Mouse (Mus musculus): ENCODE results near the gene Tor1aip2. TPM values are rescaled to one million over a fixed set of nuclear protein-coding genes. Genes with fewer than 3 reads are reported as not detected.

Gene Tor1aip2
- total RNA-seq (2014; rRNA removed) (64.3 and 67.0 TPM in 2 replicates), polyA plus RNA-seq (2015; fragmentation: Nextera tagmentation; extraction: Ambion mirVana) (46.1 and 46.7 TPM in 2 replicates)

GRCm38 (mm10) chr1:156035269-156035929 lies at the start of gene Tor1aip2:
TSS of gene Tor1aip2 (plus strand) at chr1:156035403.
- Histone ChIP-seq H3K27ac (ENCODE audit: low read depth, low read length) (peak within 1 kb of the TSS; percentile 99), H3K4me1 (ENCODE audit: insufficient read depth, low read length) (peaks cover 3% of the 10 kb centered on the region; the same call in 1 of the 2 replicates), H3K4me2 (ENCODE audit: low read depth, low read length, poor library complexity, severe bottlenecking) (peak within 1 kb of the TSS; percentile 71), H3K9ac (replicated peaks; ENCODE audit: low read length, poor library complexity, severe bottlenecking) (peak within 1 kb of the TSS; percentile 95), H3K27me3 (ENCODE audit: insufficient read depth, low read length) (no peaks in the 10 kb centered on the region), H3K4me3 (ENCODE audit: low read depth, low read length) (peak within 1 kb of the TSS; percentile 89), H3K9me3 (ENCODE audit: low read length) (no peaks in the 10 kb centered on the region), H3K36me3 (ENCODE audit: insufficient read depth, low read length) (peaks cover 12% of the 10 kb centered on the region)
- peak; percentile 77 for DNase-seq (ENCODE audit: low spot score)
- under 1% methylated on average over 58 of the region's 59 CpGs for WGBS
- TF ChIP-seq CTCF (IDR thresholded peaks at IDR 0.05): no peak
- ATAC-seq (ENCODE audit: low FRiP score): peak; percentile 79

GRCm38 (mm10) chr1:155987625-155988024 lies 47.6 kb upstream of the Tor1aip2 start:
- Histone ChIP-seq H3K4me2 (ENCODE audit: low read depth, low read length, poor library complexity, severe bottlenecking) (no peak overlapping the region), H3K27ac (ENCODE audit: low read depth, low read length) (no peak overlapping the region), H3K4me3 (ENCODE audit: low read depth, low read length) (no peak overlapping the region), H3K36me3 (ENCODE audit: insufficient read depth, low read length) (no peaks in the 10 kb centered on the region), H3K9ac (replicated peaks; ENCODE audit: low read length, poor library complexity, severe bottlenecking) (no peak overlapping the region), H3K9me3 (ENCODE audit: low read length) (no peaks in the 10 kb centered on the region), H3K27me3 (ENCODE audit: insufficient read depth, low read length) (no peaks in the 10 kb centered on the region), H3K4me1 (ENCODE audit: insufficient read depth, low read length) (no peaks in the 10 kb centered on the region)
- DNase-seq (ENCODE audit: low spot score) (no peak), ATAC-seq (ENCODE audit: low FRiP score) (no peak)
- TF ChIP-seq CTCF (IDR thresholded peaks at IDR 0.05): no peak
- 76% methylated on average over 2 of the region's 2 CpGs for WGBS

- TF ChIP-seq CTCF (IDR thresholded peaks at IDR 0.05): no peak
- H3K36me3 ChIP-seq (ENCODE audit: insufficient read depth, low read length): no peaks in the 10 kb centered on the region
- DNase-seq (ENCODE audit: low spot score) (peak; percentile 59), ATAC-seq (ENCODE audit: low FRiP score) (no peak)
- no peak overlapping the region for H3K4me2 ChIP-seq (ENCODE audit: low read depth, low read length, poor library complexity, severe bottlenecking)
- no peak overlapping the region for H3K4me3 ChIP-seq (ENCODE audit: low read depth, low read length)
- H3K4me1 ChIP-seq (ENCODE audit: insufficient read depth, low read length): no peaks in the 10 kb centered on the region
- H3K27me3 ChIP-seq (ENCODE audit: insufficient read depth, low read length): no peaks in the 10 kb centered on the region
- no peak overlapping the region for H3K9ac ChIP-seq (replicated peaks; ENCODE audit: low read length, poor library complexity, severe bottlenecking)
- WGBS: 3% methylated on average over 2 of the region's 2 CpGs
- H3K27ac ChIP-seq (ENCODE audit: low read depth, low read length): no peak overlapping the region
- H3K9me3 ChIP-seq (ENCODE audit: low read length): no peaks in the 10 kb centered on the region
These were observed 45.8 kb upstream of the Tor1aip2 start for GRCm38 (mm10) chr1:155989387-155989786.

- DNase-seq (ENCODE audit: low spot score) (no peak), ATAC-seq (ENCODE audit: low FRiP score) (no peak)
- TF ChIP-seq CTCF (IDR thresholded peaks at IDR 0.05): no peak
- no peaks in the 10 kb centered on the region for H3K4me1 ChIP-seq (ENCODE audit: insufficient read depth, low read length)
- H3K9ac ChIP-seq (replicated peaks; ENCODE audit: low read length, poor library complexity, severe bottlenecking): no peak overlapping the region
- H3K36me3 ChIP-seq (ENCODE audit: insufficient read depth, low read length): no peaks in the 10 kb centered on the region
- no peak overlapping the region for H3K4me3 ChIP-seq (ENCODE audit: low read depth, low read length)
- no peaks in the 10 kb centered on the region for H3K9me3 ChIP-seq (ENCODE audit: low read length)
- H3K27me3 ChIP-seq (ENCODE audit: insufficient read depth, low read length): no peaks in the 10 kb centered on the region
- H3K27ac ChIP-seq (ENCODE audit: low read depth, low read length): no peak overlapping the region
- H3K4me2 ChIP-seq (ENCODE audit: low read depth, low read length, poor library complexity, severe bottlenecking): no peak overlapping the region
- 77% methylated on average over 11 of the region's 11 CpGs for WGBS
These were observed 44.8 kb upstream of the Tor1aip2 start for GRCm38 (mm10) chr1:155990391-155990790.

- ATAC-seq (ENCODE audit: low FRiP score) (no peak), DNase-seq (ENCODE audit: low spot score) (no peak)
- Histone ChIP-seq H3K9me3 (ENCODE audit: low read length) (no peaks in the 10 kb centered on the region), H3K9ac (replicated peaks; ENCODE audit: low read length, poor library complexity, severe bottlenecking) (no peak overlapping the region), H3K27me3 (ENCODE audit: insufficient read depth, low read length) (no peaks in the 10 kb centered on the region), H3K4me3 (ENCODE audit: low read depth, low read length) (no peak overlapping the region), H3K27ac (ENCODE audit: low read depth, low read length) (no peak overlapping the region), H3K4me1 (ENCODE audit: insufficient read depth, low read length) (no peaks in the 10 kb centered on the region), H3K36me3 (ENCODE audit: insufficient read depth, low read length) (no peaks in the 10 kb centered on the region), H3K4me2 (ENCODE audit: low read depth, low read length, poor library complexity, severe bottlenecking) (no peak overlapping the region)
- 87% methylated on average over 2 of the region's 2 CpGs for WGBS
- TF ChIP-seq CTCF (IDR thresholded peaks at IDR 0.05): no peak
These were observed 40.7 kb upstream of the Tor1aip2 start for GRCm38 (mm10) chr1:155994524-155994923.

GRCm38 (mm10) chr1:155995612-155996011 lies 39.6 kb upstream of the Tor1aip2 start:
- ATAC-seq (ENCODE audit: low FRiP score): no peak
- no peaks in the 10 kb centered on the region for H3K36me3 ChIP-seq (ENCODE audit: insufficient read depth, low read length)
- no peak for TF ChIP-seq CTCF (IDR thresholded peaks at IDR 0.05)

More at GRCm38 (mm10) chr1:155995612-155996011, 39.6 kb upstream of the Tor1aip2 start:
- H3K9me3 ChIP-seq (ENCODE audit: low read length): no peaks in the 10 kb centered on the region
- H3K27me3 ChIP-seq (ENCODE audit: insufficient read depth, low read length): no peaks in the 10 kb centered on the region
- H3K4me2 ChIP-seq (ENCODE audit: low read depth, low read length, poor library complexity, severe bottlenecking): no peak overlapping the region
- H3K4me3 ChIP-seq (ENCODE audit: low read depth, low read length): no peak overlapping the region
- H3K9ac ChIP-seq (replicated peaks; ENCODE audit: low read length, poor library complexity, severe bottlenecking): no peak overlapping the region
- 95% methylated on average over 2 of the region's 2 CpGs for WGBS
- no peaks in the 10 kb centered on the region for H3K4me1 ChIP-seq (ENCODE audit: insufficient read depth, low read length)
- no peak overlapping the region for H3K27ac ChIP-seq (ENCODE audit: low read depth, low read length)
- no peak for DNase-seq (ENCODE audit: low spot score)
